Mouse (Mus musculus) duodenum, adult 2 months (tissue): Measurements from ENCODE around the gene Eed. TPM values are rescaled to one million over a fixed set of nuclear protein-coding genes. Genes with fewer than 3 reads are reported as not detected.

ENCODE experiments used
- polyA plus RNA-seq: library from polyadenylated mRNA; depleted of rRNA; stranded (reverse); fragments of >200 nt; gene quantifications from 2 replicates; pipeline ENCODE4 v1.2.3, GENCODE M21; 2012; ENCODE audit warnings: low replicate concordance; rRNA removed

Eed gene
- polyA plus RNA-seq, result 3.8 and 7.6 TPM in 2 replicates

DNA sequence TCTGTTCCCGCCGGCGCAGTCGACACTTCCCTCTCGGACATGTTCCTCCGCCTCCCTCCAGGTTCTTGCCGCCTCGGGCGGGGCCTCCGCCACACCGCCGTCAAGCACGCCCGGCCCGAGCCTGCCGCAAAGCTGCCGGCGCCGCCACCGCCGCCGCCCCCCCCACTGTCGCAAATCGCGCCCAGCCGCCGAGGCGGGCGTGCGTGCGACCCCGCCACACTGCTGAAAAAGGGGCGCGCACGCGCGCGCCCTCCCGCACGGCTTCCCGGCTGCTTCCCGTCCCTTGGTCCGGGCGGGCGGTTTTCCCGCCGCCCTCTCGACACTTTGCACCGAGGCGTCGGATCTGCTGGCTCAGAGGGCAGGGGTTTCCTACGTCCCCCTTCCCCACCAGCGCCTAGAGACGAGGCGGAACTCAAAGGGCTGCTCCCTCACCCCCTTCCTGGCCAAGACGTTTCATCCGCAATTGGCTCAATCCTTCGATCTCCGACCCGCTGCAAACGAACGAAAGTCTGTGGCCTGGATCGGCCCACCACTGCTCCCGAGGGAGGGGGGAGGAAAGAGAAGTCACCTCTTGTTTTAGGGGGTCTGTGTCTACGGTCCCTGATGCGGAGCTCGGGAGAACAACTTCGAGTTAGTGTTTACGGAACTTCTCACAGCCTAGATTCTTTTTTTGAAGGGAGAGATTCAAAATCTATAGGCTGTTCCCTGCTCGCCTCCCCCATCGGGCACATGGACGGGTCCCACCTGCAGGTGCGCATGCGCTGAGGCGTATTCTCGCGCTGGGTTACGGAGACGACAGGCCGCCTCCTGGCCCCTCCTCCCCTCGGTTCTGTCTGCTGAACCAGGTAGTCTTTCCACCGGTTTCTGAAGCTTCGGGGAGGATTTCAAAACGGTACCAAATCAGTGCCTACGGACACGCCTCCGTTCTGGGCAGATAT is at the start of gene Eed:
Gene Eed, minus strand, starts transcription at position 499 of the 938 bp plus-strand sequence.

DNA sequence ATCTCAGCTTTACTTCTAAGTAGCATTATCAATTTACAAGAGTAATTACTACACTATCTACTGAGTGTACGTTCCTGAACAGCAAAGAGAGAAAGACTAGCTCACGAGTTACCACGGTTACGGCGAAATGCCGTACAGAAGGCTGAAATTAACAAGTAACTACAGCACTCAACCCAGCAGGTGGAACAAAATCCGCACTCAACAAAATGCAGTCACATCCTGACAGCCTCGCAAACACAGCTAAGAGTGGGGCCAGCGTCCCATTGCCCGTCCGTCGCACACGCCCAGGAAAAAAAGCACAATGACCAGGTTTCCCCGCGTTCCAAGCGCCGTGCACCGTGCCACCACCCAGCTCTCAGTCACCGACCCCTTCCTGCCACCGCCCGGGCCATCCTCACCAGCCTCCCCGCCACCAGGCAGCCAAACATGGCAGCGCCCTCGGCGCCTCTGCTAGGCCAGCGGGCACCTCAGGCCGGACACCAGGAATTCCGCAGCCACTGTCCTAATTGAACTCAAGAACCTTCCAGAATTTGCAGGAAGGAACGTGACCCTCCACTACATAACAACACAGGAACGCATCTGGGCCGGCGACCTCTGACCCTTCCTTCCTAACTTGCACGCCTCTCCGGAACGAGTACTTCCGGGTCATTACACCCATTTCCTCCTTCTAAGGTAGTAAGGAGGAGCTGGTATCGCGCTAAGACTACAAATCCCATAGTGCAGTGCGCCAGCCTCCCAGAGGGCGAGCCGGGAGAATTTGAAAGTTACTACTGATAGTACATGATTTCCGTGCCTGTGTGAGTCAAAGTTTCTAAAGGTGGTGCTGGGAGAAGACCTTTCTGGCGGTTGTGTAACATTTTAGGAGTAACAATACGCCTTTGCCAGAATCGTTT is 40.0 kb downstream of the Eed start, which contains the start of gene Hikeshi:
Gene Hikeshi, minus strand, starts transcription at position 634 of the 893 bp plus-strand sequence.

Other genes with a start within 250 kb of the Eed start
- gene Ccdc81, start 77.4 kb downstream of the Eed start, polyA plus RNA-seq, result not detected in 2 replicates
- 22.9 and 24.0 TPM in 2 replicates for gene Hikeshi, start 39.8 kb downstream of the Eed start, polyA plus RNA-seq
- gene Picalm, start 149.2 kb upstream of the Eed start, polyA plus RNA-seq, result 24.3 and 42.5 TPM in 2 replicates